Mouse (Mus musculus) ovary, postnatal 14 days (tissue): ENCODE measurements around the gene Ccdc117.
A peak's percentile ranks its signal among the peaks of the same experiment; 100 is the strongest.
"Not testable (repeated sequence)": the region's sequence is repeated elsewhere in the genome, so short reads cannot be mapped to it uniquely, and the experiment has no call there.

ENCODE experiments used
- DNase-seq: peaks from one replicate; pipeline ENCODE4 v3.0.0; 2022; ENCODE audit warnings: low spot score

Gene Ccdc117

GRCm38 (mm10) chr11:5509215-5510098 lies 32.5 kb downstream of the Ccdc117 start:
- DNase-seq, result no peak

DNA sequence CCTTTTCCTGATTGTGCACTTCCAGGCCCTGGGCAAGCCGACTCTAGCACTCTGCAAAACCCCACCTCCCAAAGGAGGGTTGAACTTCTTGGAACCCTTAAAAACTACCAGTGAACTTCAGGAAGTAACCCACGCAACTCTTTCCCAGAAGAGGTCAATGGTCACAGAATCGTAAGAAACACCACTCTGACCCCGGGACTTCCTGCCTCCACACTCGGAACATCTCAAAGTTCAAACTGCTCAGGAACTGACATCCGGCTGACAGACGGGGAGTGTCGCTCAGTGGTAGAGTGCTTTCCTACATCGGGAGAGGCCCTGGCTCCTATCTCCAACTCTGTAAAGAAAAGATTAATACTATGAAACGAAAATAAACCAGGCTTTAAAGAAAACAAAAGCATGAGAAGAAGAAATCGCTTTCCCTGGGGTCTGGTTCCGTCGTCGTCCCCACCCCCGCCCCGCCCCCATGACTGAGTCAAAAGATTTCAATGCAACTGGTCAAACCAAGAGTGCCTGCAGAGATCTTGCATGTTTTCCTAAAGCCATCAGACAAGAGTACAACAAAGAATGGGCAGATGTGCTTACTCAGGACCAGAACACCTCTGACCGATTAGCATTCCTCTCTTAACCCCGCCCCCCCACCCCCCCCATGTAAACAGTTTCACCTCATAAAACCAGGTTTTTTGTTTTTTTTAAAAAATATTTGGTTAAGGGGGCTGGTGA lies 36.0 kb downstream of the Ccdc117 start:
- DNase-seq, result no peak

- DNase-seq, result no peak
These were observed 39.5 kb downstream of the Ccdc117 start for GRCm38 (mm10) chr11:5502351-5503051.

- DNase-seq, result no peak
These were observed 40.9 kb downstream of the Ccdc117 start for GRCm38 (mm10) chr11:5500903-5501741.

DNA sequence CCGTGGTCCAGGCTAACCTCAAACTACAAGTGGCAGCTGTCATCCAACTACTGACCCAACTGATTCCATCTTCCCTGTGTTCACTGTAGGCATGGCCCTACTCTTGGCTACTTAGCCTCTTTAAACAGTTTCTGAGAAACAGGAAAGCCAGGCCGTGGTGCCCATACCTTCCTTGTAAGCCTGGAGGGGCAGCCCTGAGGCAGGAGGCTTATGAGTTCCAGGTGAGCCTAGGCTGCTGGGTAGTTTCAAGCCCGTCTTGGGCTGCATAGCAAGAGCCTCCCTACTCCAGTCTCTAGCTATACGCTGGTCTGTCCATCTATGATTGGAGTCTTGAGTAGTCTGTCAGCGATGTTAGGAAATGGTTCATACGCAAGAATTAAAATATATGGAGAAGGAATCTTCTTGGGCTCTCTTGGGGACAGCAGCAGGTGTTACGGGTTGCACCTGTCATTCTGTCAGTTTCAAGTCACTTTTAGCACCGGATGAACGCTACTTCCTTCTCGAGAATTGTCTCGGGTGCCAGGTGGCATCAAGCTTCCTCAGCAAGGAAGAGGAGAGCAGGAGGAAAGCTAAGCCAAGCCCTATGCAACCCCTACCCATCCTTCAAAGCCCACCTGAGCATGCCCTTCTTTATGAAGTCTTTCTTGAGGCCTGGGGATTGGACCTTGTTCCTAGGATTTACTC lies 41.9 kb downstream of the Ccdc117 start:
- DNase-seq, result no peak

DNA sequence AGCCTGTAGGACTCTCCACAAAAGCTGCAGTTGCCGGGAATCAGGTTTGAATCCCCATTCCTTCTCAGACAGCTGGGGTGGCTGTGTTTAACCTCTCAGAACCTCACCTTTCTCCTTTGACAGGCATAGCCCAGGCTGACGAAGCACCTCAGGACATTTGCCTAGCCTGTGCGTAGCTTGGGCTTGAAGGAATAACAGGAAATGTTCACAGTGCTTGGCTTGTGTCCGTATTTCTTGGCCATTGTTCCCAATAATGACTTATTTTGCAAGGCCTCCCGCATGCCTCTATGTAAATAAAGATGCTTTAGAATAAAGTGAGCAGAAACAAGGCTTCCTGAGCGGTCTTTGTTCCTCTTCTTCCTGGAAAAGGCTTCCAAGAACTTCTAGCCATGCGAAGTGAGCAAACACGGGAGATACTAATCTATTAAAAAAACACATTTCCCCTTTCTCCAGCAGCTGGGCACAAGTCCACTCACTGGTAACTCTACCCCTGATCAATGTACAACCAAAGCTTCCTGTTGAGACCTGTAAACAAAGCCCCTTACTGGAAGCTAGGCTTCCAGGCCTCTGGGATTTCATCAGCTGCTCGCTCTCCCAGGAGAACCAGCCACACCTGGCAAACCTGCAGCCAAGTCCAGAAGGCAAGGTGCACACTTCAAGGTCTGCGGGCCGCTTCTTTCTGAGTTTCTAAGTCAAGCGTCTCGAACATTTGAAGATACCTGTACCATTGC lies 42.9 kb downstream of the Ccdc117 start:
- no peak for DNase-seq

- DNase-seq, result no peak
These were observed 43.6 kb downstream of the Ccdc117 start for GRCm38 (mm10) chr11:5498422-5498821.

GRCm38 (mm10) chr11:5496559-5497248 lies 45.3 kb downstream of the Ccdc117 start:
- DNase-seq, result no peak

GRCm38 (mm10) chr11:5495906-5496305 lies 46.1 kb downstream of the Ccdc117 start:
- DNase-seq, result no peak

DNA sequence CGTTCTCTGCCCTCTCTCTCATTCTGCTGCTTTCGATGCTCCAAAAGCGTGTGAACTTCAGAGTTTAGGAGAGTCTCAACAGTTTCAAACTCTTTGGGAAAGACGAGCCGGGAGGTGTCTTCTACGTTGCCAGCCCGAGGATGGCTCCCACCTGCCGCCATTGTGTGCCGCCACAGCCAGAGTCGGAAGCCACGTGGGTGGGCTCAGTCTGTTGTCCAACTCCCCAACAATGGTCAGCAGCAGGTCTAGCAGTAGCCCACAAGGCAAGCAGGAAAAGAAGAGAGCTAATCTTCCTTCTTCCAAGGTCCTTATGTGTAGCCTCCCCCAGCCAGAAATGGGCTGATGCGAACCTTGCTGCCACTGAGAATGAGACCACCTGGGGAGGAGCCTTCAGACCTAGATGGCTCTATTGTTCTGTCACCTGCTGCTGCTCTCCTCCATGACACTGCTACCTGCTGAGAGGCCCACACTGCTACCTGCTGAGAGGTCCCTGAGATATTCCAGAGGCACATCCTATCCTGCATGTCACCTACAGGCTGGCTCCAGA lies 46.6 kb downstream of the Ccdc117 start:
- no peak for DNase-seq

DNA sequence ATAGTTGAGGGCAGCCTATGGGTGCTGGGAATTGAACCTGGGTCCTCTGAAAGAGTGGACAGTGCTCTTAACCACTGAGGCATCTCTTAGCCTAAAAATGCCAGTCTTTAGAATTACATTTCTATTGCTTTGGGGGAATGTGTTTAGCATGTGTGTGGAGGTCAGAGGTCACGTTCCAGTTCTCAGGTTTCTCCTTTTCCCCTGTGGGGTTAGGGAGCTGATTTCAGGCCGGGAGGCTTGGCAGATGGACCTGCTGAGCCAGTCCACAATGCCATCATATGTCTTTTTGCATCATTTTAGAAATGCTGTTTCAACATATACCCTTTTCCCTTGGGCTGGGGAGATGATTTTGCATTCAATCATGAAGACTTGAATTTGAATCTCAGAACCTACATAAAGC lies 48.1 kb downstream of the Ccdc117 start:
- no peak for DNase-seq

DNA sequence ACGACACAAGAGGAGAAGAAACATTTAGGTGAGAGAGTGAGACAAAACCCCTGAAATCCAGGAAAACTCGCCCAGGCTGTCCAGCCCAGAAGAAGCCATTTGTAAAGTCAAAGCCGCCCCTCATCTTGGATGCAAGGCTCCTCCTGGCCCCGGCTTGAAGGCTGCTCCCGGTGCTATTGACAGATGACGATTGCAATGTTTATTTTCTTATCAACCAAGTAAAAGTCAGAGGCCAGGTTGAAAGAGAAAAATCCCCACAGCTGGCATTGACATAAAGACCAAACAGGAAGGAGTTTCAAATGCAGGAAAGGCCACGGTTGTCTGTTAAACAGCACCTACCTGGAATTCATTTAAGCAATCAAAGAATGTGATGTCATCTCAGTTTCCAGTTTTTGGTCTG lies 50.1 kb downstream of the Ccdc117 start:
- DNase-seq, result no peak

DNA sequence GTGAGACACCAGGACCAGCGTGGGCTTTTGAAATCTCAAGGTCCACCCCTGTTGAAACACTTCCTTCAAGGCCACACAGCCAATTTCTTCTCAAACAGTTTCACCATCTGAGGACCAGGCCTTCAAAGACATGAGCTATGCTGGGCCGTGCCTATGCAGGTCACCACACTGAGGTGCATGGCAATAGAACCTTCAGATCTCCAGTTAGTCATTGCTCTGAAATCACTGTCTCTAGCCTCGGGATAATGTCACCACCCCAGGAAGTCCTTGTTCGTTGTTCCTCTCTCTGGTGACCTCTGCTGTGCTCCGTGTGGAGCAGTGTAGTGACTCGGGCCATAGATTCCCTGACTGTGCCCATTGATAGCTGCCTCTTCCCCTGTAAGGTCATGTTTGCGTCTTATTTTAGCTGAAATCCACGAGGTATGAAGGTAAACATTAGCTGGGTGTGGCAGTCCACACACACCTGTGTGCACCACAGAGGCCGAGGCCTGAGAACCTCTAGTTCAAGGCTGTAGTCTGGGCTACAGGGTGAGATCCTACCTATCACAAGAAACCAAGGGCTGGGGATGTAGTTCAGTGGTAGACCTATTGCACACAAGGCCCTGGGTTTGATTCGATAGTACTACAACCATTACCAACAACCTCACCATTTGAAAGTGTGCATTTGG lies 50.9 kb downstream of the Ccdc117 start:
- DNase-seq, result no peak

- not testable (repeated sequence) for DNase-seq
These were observed 52.6 kb downstream of the Ccdc117 start for GRCm38 (mm10) chr11:5489433-5489832.

- DNase-seq, result peak; percentile 76
These were observed 56.6 kb downstream of the Ccdc117 start for GRCm38 (mm10) chr11:5485193-5486011.

DNA sequence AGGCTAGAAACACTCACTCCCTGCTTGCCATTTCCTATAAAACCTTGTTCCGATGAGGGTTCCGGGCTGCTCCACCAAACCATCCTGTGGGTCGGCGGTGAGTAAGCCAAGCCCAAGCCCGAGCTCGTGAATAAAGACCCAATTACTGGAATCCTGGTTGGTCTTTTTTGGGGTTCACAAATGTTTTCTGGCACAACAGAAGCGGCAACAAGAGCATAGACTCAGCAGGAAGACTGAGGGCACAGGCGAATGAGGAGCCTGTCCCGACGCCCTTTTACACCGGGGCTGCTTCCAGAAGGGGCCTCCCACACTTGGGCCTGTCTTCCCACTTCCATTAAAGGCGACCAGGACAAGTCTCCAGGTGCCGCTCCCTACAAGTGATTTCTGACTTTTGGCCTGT lies 59.4 kb downstream of the Ccdc117 start:
- no peak for DNase-seq
